Mouse (Mus musculus): ENCODE results near the gene Stard9. TPM values are rescaled to one million over a fixed set of nuclear protein-coding genes. Genes with fewer than 3 reads are reported as not detected.

The Stard9 gene
- polyA plus RNA-seq, 1 experiment from 2014 or later = 4.5 TPM

DNA sequence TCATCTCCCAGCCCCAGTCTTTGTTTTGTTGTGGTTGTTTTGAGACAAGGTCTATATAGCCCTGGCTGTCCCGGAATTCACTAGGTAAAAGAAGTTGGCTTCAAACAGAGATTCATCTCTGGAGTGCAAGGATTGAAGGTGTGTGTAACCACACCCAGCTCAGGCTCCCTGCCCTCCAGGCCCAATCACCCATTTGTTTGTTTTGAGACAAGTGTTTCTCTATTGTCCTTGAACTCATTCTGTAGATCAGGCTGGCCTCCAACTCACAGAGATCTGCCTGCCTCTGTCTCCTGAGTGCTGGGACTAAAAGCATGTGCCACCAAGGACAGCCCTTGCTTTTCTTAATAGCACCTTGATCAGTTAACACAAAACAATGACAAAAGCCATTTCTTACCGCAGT is 119.1 kb downstream of the Stard9 start:
- Histone ChIP-seq H3K36me3 (ENCODE audit: insufficient read depth, low read length) (peaks cover 13% of the 10 kb centered on the region; the same call in 1 of the 2 replicates), H3K27ac (no peak overlapping the region), H3K27me3 (ENCODE audit: insufficient read depth, low read length) (no peaks in the 10 kb centered on the region), H3K9ac (ENCODE audit: low read depth, low read length) (no peak overlapping the region), H3K9me3 (replicated peaks; ENCODE audit: low read length) (no peaks in the 10 kb centered on the region), H3K4me2 (ENCODE audit: low read length) (no peak overlapping the region), H3K4me1 (replicated peaks; ENCODE audit: insufficient read depth, low read length) (no peaks in the 10 kb centered on the region), H3K4me3 (replicated peaks; ENCODE audit: low read depth, low read length) (no peak overlapping the region)
- ATAC-seq (replicated peaks; ENCODE audit: low FRiP score, low read depth) (no peak), DNase-seq (ENCODE audit: low spot score) (no peak)
- TF ChIP-seq CTCF (IDR thresholded peaks at IDR 0.05; ENCODE audit: low read depth) = no peak
- WGBS = 94% methylated on average over 2 of the region's 2 CpGs

- TF ChIP-seq CTCF (IDR thresholded peaks at IDR 0.05; ENCODE audit: low read depth) = no peak
- no peaks in the 10 kb centered on the region for H3K4me1 ChIP-seq (replicated peaks; ENCODE audit: insufficient read depth, low read length)
- DNase-seq (ENCODE audit: low spot score) (no peak), ATAC-seq (replicated peaks; ENCODE audit: low FRiP score, low read depth) (no peak)
- no peak overlapping the region for H3K4me3 ChIP-seq (replicated peaks; ENCODE audit: low read depth, low read length)
- no peak overlapping the region for H3K4me2 ChIP-seq (ENCODE audit: low read length)
- H3K27me3 ChIP-seq (ENCODE audit: insufficient read depth, low read length) = no peaks in the 10 kb centered on the region
- H3K36me3 ChIP-seq (ENCODE audit: insufficient read depth, low read length) = no peaks in the 10 kb centered on the region
- no peak overlapping the region for H3K27ac ChIP-seq
- H3K9ac ChIP-seq (ENCODE audit: low read depth, low read length) = no peak overlapping the region
- H3K9me3 ChIP-seq (replicated peaks; ENCODE audit: low read length) = no peaks in the 10 kb centered on the region
These were observed 133.0 kb downstream of the Stard9 start for GRCm38 (mm10) chr2:120761922-120762321.

DNA sequence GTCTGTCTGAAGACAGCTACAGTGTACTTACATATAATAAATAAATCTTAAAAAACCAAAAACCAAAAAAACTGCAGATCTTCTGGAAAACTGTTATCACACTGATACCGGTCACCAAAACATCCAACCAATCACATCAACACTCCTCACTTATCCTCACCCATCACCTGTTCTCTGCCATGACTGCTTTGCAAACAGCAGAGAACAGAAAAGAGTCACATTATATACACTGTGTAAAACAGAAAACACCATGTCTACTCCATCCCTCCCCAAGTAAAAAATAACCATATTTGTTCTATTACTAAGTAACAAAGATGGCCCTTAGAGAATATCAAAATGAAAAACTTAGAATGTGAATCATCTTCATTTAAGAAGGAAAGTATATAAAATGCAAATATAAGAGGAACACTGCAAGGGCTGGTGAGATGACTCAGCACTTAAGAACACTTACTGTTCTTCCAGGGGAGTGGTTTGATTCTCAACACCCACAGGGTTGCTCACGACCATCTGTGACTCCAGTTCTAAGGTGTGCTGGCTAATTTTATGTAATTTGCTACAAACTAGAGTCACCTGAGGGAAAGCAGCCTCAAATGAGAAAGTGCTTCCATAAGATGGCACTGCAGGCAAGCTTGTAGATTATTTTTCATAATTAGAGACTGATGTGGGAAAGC is 141.5 kb downstream of the Stard9 start:
- 97% methylated on average over 2 of the region's 2 CpGs for WGBS
- Histone ChIP-seq H3K4me2 (ENCODE audit: low read length) (no peak overlapping the region), H3K27ac (no peak overlapping the region), H3K9me3 (replicated peaks; ENCODE audit: low read length) (no peaks in the 10 kb centered on the region), H3K36me3 (ENCODE audit: insufficient read depth, low read length) (0 out of 2 replicates have a peak, but pooled peaks cover 5% of the 10 kb centered on the region), H3K9ac (ENCODE audit: low read depth, low read length) (no peak overlapping the region), H3K4me1 (replicated peaks; ENCODE audit: insufficient read depth, low read length) (no peaks in the 10 kb centered on the region), H3K27me3 (ENCODE audit: insufficient read depth, low read length) (no peaks in the 10 kb centered on the region), H3K4me3 (replicated peaks; ENCODE audit: low read depth, low read length) (no peak overlapping the region)
- no peak for ATAC-seq (replicated peaks; ENCODE audit: low FRiP score, low read depth)
- DNase-seq (ENCODE audit: low spot score) = no peak
- TF ChIP-seq CTCF (IDR thresholded peaks at IDR 0.05; ENCODE audit: low read depth) = peak; percentile 13; the same call in 1 of the 2 replicates

Other genes starting within 250 kb of the Stard9 start
- gene Ganc, start 225.2 kb upstream of the Stard9 start, polyA plus RNA-seq (2015; fragmentation: Nextera tagmentation; extraction: Ambion mirVana) = 13.5 and 13.7 TPM in 2 replicates
- 10.4 and 12.0 TPM in 2 replicates for gene Tmem87a, start 225.0 kb upstream of the Stard9 start, polyA plus RNA-seq (2015; fragmentation: Nextera tagmentation; extraction: Ambion mirVana)
- gene Capn3, start 173.1 kb upstream of the Stard9 start, polyA plus RNA-seq (2015; fragmentation: Nextera tagmentation; extraction: Ambion mirVana) = 1.6 and 2.0 TPM in 2 replicates
- gene Zfp106, start 65.3 kb upstream of the Stard9 start, polyA plus RNA-seq (2015; fragmentation: Nextera tagmentation; extraction: Ambion mirVana) = 32.5 and 36.5 TPM in 2 replicates
- gene Snap23, start 61.5 kb upstream of the Stard9 start, polyA plus RNA-seq (2015; fragmentation: Nextera tagmentation; extraction: Ambion mirVana) = 36.3 and 39.5 TPM in 2 replicates
- gene Haus2, start 19.7 kb upstream of the Stard9 start, polyA plus RNA-seq (2015; fragmentation: Nextera tagmentation; extraction: Ambion mirVana) = 14.1 and 18.4 TPM in 2 replicates
- 19.2 and 20.8 TPM in 2 replicates for gene Lrrc57, start 19.6 kb upstream of the Stard9 start, polyA plus RNA-seq (2015; fragmentation: Nextera tagmentation; extraction: Ambion mirVana)
- gene Cdan1, start 221.0 kb downstream of the Stard9 start, polyA plus RNA-seq (2015; fragmentation: Nextera tagmentation; extraction: Ambion mirVana) = 3.8 and 4.8 TPM in 2 replicates
- gene Ttbk2, start 221.5 kb downstream of the Stard9 start, polyA plus RNA-seq (2015; fragmentation: Nextera tagmentation; extraction: Ambion mirVana) = 2.2 and 2.3 TPM in 2 replicates